Mouse (Mus musculus) adrenal gland, postnatal 36 days (tissue): ENCODE measurements at regions not wholly inside any gene's neighbourhood (a gene's known extent, or its start where the extent isn't known, plus 50 kb on each side); places are given as distances from the start of the nearest gene placed in this dataset.

ENCODE experiments used
- DNase-seq, 2 experiments: peaks; one replicate each; pipeline ENCODE4 v3.0.0; 2021; ENCODE audit warnings: mixed read lengths in 1 of 2

DNA sequence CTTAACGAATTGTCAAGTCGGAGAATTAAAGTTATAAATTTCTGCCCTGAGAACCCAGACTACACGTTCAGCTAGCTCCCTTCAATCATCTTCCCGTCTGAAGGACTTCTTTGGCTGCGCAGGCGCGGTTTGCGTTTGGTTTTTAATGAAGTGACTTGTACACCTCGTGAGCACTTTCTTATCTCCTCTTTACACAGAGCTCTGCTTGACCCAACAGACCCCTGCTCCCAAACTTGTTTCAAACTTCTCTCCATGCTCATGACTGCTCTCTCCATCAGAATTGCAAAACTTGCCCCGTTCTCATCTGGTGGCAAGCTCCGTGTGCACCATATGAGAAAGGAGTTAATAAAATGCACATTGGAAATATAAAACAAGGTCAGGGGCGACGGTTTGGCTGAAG is 257.2 kb upstream of the Nt5e start:
- no peak for DNase-seq

DNA sequence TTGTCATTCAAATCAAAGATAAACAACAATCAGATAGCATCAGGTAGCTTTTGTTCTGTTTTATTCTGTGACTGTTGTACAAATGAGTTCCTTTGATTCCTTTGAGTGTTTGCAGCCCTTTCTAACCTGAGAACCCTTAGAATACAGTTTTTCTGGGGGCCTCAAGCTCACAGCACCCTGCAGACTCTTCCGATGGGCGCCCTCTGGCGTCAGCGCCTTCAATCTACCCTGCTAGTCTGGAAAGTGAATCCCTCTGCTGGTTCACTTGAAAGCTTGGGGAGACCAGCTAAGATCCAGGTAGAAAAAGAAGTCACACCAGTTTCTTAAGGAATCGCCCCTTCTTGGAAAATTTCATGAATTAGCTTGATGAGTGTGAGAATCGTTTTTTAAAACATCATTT is 253.8 kb upstream of the Nt5e start:
- DNase-seq, result peak; percentile 34 to 45

DNA sequence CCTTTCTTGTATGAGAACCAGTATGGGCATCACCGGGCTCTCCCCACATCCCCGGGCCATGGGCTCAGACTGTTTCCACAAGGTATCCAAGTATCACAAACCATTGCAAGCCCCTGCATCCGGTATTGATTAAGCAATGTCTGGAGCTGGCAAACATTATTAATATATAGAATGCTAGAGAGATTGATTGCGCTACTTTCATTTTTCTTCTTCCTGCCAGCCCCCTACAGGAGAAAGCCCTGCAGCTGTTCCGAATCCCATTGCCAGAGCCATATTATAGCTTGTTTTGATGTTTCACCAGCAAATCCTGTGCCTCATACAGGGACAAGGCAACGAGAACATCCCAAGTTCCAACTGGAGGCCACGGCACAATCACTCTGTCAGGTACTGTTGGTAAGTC is 253.4 kb upstream of the Nt5e start:
- DNase-seq, result no peak

DNA sequence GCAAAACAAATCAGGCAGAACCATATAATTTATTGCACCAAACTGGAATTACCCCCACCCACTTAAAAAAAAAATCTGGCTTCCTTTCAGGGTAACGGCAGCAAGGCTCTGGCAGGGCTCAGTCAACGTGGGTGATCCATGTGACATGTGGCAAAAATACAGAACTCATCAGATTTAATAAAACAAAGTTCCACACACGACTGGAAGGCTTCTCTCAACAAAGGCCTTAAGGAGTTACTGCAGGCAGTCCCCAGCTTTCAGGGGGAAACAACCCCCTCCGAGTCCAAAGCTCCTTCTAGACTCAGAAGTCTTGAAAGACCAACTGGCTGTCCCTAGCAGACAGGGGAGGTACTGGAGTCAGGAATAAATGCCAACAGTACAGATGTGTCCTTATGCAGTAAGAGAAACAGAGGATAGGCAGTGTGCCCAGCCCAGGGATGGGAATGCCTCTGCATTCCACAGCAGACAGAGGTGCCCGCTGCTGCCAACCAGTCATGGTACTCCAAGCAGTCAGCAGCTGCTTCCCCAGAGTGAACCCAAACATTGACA is 244.0 kb upstream of the Nt5e start:
- no peak for DNase-seq

DNA sequence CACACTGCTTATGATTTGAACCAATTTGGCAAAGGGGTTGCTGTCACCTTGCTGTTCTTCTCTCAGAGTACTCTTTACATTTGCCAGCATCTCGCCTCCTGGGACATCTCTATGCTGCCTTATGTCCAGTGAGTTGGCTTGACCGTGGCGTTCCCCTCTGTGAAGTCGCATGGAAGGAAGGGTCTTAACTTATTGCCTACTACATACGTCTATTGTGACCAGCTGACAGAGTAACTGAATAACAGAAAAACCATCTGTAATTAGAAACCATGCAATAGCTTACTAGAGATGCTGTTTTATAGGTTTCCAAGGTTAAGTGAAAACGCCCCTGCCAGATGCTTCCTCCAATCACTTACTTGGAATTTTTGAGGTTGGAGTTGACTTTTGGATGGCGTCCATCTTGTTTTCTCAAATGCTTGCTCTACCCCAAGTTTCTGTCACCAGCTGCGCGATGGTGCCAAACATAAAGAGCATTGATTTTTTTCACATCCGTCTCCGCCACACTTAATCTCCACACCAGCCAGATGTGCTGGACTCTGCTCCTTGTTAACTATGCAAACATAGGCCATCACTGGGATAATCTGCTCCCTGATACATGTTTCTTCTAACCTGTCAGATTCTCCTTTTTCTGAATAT is 241.7 kb upstream of the Nt5e start:
- no peak for DNase-seq

DNA sequence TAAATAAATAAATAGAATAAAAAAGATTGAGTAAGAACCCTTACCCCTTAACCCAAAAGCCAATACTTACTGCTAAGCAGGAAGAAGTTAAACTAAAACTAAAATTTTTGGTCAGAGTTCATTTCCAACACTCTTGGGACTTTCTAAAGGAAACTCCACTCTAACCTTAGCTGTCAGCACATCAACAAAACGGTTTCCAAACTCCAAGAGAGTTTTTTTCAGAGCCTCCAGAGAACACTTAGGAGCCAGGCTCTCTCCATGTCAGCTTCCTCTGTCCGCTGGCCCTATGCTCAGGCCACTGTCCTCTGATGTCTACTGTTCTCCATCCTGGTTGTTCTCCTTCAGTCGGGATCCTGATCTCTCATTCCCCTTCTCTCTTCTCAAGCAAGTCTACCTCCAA is 241.1 kb upstream of the Nt5e start:
- DNase-seq, result no peak

DNA sequence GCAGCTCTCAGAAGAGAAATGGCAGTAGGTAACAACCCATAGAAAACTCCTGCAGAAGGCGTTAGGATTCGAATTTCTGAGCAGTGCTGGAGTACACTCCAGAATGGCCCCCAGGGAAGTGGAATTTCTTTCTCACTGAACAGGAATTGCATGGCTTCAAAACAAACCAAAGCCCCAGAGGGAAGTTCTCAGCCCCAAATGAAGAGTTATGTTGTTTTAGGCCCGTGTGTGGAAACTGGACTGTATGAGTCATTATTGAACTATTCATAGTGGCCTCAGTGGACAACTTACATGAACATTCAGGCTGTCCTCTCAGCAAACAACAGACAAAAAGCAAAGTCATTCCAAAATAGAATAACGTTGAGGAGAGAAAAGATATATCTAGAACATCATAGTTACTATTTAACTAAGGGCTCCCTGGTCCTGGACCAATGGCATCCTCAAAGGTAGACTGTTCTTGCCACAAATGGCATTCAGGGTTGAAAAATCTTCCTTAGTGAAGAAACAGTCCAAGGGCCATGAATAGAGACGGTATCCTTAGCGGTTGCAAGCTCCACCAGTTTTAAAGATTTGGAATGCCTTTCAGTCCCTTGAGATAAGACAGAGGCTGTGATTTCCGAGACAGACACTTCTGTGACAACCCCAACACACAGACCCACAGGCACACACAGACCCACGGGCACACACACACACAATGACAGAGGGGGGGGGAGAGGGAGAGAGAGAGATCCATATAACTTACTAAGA is 235.0 kb upstream of the Nt5e start:
- no peak for DNase-seq

DNA sequence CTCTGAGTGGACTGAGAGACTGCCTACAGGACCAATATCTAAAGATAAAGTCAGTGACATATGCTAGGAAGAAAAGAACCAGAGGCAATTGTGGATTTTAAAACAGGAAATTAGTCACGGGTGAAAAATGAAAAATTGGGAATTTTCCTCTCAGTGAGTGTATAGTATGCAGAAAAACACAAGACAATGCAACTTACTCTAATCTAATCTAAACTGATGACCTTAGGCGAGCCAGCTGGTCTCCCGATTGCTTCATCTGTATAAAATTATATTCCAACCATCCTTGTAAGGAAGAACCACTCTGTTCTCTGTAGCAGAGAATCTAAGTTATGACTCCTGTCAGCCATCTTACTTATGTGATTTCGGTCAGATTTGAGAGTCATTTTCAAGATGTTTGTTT is 234.4 kb upstream of the Nt5e start:
- DNase-seq, result no peak

DNA sequence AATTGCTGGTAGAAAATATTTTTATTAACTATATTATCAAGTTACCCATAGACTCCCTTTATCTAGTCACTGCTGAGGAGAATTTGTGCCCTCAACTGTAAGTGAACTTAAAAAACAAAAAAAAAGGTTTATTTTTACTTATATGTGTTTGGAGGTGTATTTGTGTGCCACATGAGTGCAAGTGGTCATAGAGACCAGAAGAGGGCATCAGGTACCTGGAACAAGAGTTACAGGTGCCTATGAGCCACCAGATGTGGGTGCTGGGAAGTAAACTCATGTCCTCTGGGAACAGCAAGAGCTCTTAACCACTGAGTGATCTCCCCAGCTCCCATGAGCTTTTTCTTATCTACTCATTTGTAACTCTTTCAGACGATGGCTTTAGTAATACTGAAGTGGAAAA is 213.9 kb upstream of the Nt5e start:
- no peak for DNase-seq

DNA sequence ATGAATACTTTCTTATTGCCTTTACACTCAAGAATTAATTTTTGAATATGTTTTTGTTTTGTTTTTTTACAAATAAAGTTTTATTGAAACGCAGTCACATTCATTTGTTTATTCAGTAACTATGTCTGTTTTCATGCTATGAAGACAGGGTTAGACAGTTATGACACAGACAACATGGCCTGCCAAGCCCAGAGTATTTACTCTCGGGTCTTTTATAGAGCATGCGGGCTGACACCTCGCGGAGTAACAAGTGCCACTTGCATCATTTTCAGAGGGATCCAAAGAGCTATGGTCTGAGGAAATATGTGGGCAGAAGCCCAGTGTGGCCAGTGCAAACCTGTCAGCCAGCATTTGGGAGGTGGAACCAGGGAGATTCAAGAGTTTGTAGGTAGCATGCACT is 206.5 kb upstream of the Nt5e start:
- DNase-seq, result no peak

DNA sequence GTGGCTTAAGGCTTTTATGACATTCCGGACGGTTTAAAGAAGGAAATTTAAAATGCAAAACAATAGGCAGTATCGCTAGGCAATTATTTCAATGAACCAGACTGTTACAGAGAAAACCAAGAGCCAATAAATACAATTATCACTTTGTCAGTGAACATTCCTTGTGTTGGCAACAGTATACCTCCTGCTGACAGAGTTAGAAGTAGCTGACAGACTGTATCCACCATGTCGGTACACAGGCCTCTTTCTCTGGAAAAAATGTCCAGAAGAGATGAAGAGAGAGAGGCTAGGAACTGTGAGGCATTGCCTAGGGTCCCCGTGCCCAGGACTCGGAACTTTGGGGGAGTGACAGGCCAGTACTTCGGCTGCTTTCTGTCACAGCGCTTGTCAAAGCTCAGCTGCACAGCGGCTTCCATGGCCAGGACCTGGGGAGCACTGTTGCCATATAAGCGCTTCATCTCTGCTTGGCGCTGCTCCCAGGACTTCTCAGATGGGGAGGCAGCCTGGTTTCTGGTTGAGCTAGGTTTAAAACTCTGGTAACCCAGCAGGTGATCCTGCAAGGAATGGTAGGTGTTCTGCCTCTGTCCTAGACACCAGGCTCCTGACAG is 205.9 kb upstream of the Nt5e start:
- DNase-seq, result no peak

DNA sequence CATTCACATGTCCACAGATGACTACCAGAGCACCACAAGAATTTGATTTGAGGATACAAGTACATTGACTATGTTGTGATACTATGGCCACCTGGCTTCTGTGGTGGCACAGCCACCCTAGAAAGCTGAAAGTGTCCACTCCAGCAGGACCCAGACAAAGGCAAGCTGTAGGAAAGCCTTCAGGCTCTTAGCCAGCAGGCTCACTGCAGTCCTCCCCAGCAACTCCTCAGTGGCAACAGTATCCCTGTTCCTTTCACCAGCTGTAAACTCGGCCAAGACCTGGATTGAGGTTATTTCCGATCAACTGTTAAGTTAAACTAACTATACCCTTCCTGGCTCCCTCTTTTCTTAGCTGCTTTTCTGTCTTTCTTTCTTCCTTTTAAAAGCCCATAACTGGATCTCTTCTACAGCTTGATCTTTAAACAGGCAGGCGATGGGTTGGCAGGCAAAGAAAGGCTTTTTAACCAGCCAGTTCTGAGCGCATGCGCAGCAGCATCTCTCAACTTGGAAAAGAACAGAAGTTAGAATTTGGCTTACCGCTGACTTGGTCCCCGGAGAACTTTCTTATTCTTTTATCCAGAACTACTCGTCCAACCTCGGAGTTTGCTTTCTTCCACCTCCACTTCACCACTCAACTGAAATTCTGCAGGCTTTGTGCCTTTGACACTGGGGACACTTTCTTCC is 202.5 kb upstream of the Nt5e start:
- peak in 1 of 2 experiments; percentile 17 for DNase-seq

DNA sequence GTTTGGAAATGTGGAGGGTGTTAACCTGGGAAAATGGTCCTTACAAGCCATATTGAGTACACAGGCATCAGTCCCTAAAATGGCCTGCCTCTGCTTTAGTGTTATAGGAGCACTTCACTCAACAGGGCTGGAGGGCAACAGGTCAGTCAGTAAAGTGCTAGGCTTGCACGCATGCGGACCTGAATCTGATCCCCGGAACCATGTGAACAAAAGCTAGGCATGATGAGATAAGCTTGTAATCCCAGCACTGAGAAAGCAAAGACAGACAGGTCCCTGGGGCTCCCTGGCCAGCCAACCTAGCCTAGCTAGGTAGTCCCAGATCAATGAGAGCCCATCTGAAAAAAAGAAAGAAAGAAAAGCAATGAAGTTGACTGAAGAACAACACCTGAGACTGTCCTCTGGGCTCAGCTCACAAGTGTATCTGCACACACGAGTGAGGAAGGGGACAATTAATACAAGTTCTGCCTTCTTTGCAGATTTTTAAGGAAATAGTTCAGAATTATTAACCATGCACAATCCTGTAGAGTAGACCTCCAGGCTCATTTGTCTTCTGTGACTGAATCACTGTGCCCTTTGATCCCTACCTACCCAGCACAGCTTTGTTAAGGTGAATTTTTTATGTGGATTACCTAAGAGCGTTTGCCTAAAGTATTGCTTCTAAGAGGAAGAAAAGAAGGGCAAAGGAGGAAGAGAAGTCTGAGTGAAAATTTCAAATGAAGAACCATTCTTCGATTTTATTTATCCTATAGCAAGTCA is 163.8 kb upstream of the Nt5e start:
- no peak for DNase-seq

DNA sequence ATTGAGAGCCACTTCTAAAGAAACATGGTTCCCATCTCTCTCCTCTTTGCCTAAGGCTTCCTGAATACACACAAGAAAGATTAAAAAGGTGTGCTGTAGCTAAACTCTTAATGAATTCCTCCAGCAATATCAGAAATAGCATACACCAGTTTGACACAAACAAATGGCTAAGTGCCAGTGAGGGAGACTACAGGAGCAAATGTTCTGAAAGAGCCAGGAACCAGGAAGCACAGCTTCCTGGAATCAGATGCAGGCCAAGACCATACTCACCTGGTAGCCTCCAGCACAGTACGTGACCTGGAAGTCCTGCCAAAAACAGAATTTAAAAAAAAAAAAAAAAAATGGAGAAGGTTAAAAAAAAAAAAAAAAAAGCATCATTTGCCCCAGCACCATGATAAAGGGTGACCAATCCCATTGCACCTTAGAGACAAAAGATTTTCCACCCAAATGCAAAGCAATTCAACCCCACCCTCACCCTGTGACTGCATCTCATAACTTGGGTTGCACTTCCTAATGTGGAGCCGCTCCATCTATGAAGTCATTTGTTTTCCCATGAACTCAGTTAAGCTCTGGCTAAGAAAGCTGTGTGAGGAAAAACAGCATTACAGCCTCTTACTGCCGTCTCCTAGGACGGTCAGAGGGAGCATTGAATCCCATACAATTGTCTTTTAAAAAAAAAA is 149.3 kb upstream of the Nt5e start:
- no peak for DNase-seq

DNA sequence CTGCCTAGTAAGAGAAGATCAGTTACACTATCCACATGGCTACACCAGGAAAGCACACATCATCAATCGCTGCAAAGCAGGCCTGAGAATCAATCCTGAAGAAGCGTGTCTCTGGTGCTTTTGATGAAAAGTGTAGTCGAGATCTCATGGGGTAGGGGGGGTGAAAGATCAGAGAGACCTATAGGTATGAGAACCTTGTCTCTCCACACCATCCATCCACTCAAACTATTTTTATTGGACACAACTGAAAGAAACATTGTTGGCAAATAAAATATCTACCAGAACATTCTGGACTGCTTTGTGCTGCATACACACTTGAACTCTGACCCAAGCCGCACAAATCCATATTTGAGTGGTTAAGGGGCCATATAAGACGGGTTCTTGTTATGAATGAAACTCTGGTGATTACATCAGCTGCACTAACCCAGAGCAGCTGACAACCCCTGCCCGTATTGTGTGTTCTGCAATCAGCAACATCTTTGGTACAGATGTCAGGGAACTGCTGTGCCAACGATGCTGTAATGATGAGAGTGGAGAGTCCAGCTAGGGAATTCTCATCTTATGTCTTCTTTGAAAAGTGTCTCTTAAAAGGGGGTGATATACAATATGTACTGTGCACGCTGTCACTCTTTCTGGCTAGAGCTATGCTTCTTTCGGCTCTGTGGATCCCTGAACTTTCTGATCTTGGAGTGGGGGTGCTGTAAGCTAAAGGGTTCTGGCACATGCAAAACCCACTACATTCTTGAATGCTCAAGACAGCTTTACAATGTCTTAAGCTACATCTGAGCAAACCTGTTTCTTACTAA is 145.6 kb upstream of the Nt5e start:
- no peak for DNase-seq

DNA sequence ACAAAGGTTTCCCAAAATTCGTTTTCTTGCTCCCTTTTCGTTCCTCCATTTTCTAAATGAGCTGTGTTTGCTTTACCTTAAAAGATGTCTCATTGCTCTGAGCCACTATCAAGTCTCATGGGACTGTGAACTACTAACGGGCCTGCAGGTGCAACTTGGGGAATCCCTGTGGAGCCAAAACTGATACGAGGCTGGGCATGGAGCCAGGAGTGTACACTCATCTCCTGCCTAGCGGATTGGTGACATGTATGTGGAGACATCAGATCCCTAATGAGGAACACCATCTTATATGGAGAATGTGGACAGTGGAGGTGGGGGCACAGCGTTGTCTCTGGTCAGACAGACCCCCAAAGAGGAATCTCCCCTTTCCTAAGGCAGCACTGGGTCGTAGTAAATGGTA is 119.6 kb upstream of the Nt5e start:
- DNase-seq, result no peak

DNA sequence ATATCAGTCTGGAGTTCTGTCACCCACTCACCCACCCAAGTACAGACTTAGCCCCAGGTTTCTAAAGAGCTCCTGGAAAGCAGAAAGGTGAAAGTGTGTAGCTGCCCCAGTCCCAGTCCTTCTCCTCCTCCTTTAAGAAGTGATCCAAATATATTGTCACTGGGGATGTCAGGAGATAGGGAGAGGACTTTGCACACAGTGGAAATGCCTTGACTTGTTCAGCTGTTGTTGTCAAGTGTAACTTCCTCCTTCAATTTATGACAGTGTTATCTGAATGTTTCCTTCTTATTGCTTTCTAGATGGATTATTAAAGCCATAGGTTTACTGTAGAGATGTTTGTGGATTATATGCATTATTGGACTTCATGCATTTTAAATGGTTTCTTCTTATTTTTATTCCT is 119.0 kb upstream of the Nt5e start:
- no peak for DNase-seq

DNA sequence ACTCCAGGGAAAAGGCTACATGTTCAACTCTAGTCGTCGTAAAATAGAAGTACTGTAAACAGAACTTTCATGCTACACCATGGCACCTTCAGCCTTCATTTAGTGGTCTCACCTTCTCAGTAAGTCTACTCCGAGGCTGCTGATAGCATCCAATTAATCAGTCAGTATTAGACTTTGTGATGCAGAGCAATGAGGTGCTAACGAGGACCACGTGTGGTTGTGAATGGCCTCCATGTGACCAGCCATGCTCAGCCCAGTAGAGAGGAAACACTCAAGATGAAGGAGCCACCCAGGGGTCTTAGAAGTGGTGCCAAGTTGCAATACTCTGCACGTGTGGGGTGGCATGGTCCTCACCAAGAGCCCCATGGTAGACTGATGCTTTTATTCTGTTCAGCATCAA is 112.2 kb upstream of the Nt5e start:
- DNase-seq, result no peak

DNA sequence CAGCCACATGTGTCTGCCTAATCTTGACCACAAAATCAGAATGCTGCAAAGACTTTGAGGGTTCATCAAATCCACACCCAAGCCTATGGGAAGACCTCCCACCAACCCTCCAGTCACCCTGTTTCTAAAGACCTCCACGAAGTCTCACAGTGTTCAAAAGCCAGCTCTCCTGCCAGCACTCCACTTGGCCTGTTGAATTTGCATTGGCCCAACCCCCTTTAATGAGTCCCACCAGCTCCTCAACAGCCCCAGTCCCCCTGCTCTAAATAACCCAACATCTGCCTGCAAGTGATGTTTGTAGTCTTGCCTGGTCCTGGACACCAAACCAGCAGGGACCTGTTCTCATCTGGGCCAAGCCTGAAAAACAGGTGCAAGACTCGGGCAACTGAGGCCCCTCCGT is 106.6 kb upstream of the Nt5e start:
- DNase-seq, result no peak

DNA sequence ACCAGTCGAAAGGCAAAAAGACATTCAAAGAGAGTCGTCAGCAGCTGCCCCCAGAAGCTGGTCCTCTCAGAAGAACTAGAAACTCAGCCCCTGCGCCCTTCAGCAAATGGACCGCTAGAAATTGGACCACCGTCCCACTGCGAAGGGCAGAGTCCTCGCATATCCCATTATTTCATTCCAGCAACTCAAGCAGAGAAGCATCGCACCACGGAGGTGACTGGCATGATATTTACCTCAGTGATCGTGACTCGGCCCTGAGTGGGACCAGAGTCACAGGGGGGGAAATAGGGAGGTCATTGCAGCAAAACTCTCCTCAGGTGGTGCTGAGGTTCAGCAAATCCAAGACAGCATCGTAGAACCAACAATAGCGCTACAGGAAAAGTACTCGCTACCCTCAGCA is 105.7 kb upstream of the Nt5e start:
- DNase-seq, result no peak
